Mouse (Mus musculus) embryonic facial prominence, embryonic 11.5 days (tissue): ENCODE measurements around the gene Dag1. TPM values are rescaled to one million over a fixed set of nuclear protein-coding genes. Genes with fewer than 3 reads are reported as not detected.
A peak's percentile ranks its signal among the peaks of the same experiment; 100 is the strongest.

Experiments
- ATAC-seq: fragments of 200-750 bp; cut with Nextera tagmentation; replicated peaks from 2 replicates; pipeline ENCODE4 v1.8.0; 2017; ENCODE audit warnings: low read depth; ENCODE audit not compliant: insufficient number of reproducible peaks, low FRiP score, low TSS enrichment
- DNase-seq: peaks from one replicate; pipeline ENCODE4 v3.0.0-alpha.2; 2015; ENCODE audit warnings: low spot score
- H3K27ac ChIP-seq: fragments of 300-500 bp; sonication (generic); replicated peaks from 2 replicates; pipeline ENCODE4 v1.5.1; 2014; ENCODE audit warnings: mild to moderate bottlenecking, low read depth, low read length, control low read depth
- H3K27me3 ChIP-seq: fragments of 300-500 bp; sonication (generic); 2 replicates; pipeline ENCODE4 v1.6.1; 2014; ENCODE audit warnings: mild to moderate bottlenecking, low read length, moderate library complexity, mixed read lengths; ENCODE audit not compliant: control insufficient read depth, insufficient read depth
- H3K36me3 ChIP-seq: fragments of 300-500 bp; sonication (generic); replicated peaks from 2 replicates; pipeline ENCODE4 v1.6.1; 2014; ENCODE audit warnings: low read depth, mild to moderate bottlenecking, low read length, moderate library complexity, mixed read lengths; ENCODE audit not compliant: control insufficient read depth, insufficient read depth
- H3K4me1 ChIP-seq: fragments of 300-500 bp; sonication (generic); 2 replicates; pipeline ENCODE4 v1.6.1; 2014; ENCODE audit warnings: low read length, mixed read lengths; ENCODE audit not compliant: control insufficient read depth, insufficient read depth
- H3K4me2 ChIP-seq: fragments of 300-500 bp; sonication (generic); 2 replicates; pipeline ENCODE4 v1.6.1; 2014; ENCODE audit warnings: low read depth, mild to moderate bottlenecking, control low read depth, low read length, moderate library complexity
- H3K4me3 ChIP-seq: fragments of 300-500 bp; sonication (generic); 2 replicates; pipeline ENCODE4 v1.5.1; 2014; ENCODE audit warnings: low read depth, low read length, control low read depth
- H3K9ac ChIP-seq: fragments of 300-500 bp; sonication (generic); replicated peaks from 2 replicates; pipeline ENCODE4 v1.6.1; 2014; ENCODE audit warnings: mild to moderate bottlenecking, control low read depth, low read length
- H3K9me3 ChIP-seq: fragments of 300-500 bp; sonication (generic); replicated peaks from 2 replicates; pipeline ENCODE4 v1.6.1; 2016; ENCODE audit warnings: mild to moderate bottlenecking, low read length, inconsistent platforms, mixed read lengths; ENCODE audit not compliant: control insufficient read depth
- WGBS: fragments of 180-500 bp; shearing (Covaris S2); extraction: QIAGEN DNeasy Blood & Tissue Kit; methylation state at CpG from one replicate; pipeline ENCODE4 v1.1.7; 2014; 5-methylcytosine and 5-hydroxymethylcytosine counted together
- polyA plus RNA-seq: library from polyadenylated mRNA; unstranded; fragments of >200 nt; fragmentation: Nextera tagmentation; extraction: Ambion mirVana; gene quantifications from 2 replicates; pipeline ENCODE4 v1.2.1, GENCODE M21; 2014

Gene Dag1
- polyA plus RNA-seq, 1 experiment from 2014 or later: 44.5 TPM

DNA sequence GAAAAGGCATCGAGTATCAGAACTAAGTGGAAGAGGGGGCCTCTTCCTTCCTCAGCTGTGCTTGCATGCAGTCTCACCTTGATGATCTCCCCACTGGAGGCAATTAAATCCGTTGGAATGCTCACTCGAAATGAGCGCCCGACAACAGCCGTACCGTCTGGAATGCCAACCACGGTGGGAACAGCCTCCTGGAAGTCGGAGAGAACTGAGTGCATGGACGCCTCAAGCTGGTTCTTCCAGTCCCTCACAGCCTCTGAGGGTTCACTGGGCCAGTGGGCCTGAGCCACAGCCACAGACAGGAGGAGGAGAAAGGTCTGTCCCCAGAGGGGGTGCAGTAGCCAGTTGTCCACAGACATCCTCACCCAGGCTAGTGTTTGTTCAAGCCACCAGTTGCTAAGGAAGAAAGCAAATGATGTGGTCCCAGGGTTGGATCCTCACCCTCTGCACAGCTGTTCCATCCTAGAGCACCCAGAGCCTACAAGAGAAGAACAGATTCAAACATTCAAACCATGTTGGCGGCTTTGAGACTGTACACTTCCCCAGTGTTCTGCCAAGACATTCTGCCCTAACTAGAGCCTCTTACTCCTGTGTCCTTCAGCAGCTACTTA lies 45.7 kb downstream of the Dag1 start:
- Histone ChIP-seq H3K9ac (no peak overlapping the region), H3K4me1 (no peaks in the 10 kb centered on the region), H3K27ac (no peak overlapping the region), H3K4me3 (no peak overlapping the region), H3K9me3 (no peaks in the 10 kb centered on the region), H3K36me3 (no peaks in the 10 kb centered on the region), H3K27me3 (no peaks in the 10 kb centered on the region), H3K4me2 (no peak overlapping the region)
- DNase-seq: no peak
- 73% methylated on average over 11 of the region's 11 CpGs for WGBS
- ATAC-seq: no peak

DNA sequence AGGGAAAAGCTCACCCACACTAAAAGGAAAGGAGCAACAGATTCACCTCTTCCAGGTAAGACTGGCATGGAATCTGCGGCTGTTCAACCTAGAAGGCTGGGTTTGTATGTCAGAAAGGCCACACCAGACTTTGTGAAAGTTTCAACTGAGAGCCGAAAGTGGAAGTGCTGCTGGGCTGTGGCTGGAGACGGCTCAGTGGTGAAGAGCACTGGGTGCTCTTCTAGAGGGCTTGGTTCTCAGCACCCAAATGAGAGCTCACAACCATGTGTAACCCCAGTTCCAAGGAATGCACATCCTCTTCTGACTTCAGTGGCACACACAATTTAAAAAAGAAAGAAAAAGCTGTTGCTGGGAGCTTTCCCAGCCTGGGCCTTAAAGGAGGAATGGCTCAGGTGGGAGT lies 46.4 kb downstream of the Dag1 start:
- H3K36me3 ChIP-seq: no peaks in the 10 kb centered on the region
- no peaks in the 10 kb centered on the region for H3K27me3 ChIP-seq
- H3K27ac ChIP-seq: no peak overlapping the region
- WGBS: 93% methylated on average over 3 of the region's 3 CpGs
- H3K4me1 ChIP-seq: no peaks in the 10 kb centered on the region
- H3K9me3 ChIP-seq: no peaks in the 10 kb centered on the region
- ATAC-seq (no peak), DNase-seq (no peak)
- no peak overlapping the region for H3K9ac ChIP-seq
- no peak overlapping the region for H3K4me3 ChIP-seq
- H3K4me2 ChIP-seq: no peak overlapping the region

DNA sequence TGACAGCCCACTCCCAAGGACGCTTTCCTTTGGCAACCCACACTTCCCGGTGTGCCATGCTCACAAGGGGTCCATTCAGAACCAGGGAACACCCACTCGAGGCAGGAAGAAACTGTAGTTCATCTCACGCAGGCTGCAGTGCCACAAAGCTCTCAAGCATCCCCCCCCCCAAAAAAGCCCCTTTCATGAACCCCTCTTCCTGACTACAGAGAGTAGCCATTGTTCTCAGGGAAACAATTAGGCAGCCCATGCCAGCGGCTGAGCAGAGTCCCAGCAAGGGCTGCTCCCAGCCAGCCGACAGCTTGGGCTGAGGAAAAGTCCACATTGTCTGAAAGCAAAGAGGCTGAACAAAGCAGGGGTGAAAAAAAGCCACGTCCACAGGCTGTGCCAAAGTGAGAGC lies 50.7 kb downstream of the Dag1 start:
- Histone ChIP-seq H3K9ac (no peak overlapping the region), H3K36me3 (no peaks in the 10 kb centered on the region; the same call in 1 of the 2 replicates), H3K9me3 (no peaks in the 10 kb centered on the region), H3K4me2 (no peak overlapping the region), H3K27ac (no peak overlapping the region), H3K4me1 (no peaks in the 10 kb centered on the region), H3K27me3 (no peaks in the 10 kb centered on the region), H3K4me3 (no peak overlapping the region)
- ATAC-seq (peak; percentile 81; the same call in 1 of the 2 replicates), DNase-seq (peak; percentile 38)
- 23% methylated on average over 7 of the region's 7 CpGs for WGBS

DNA sequence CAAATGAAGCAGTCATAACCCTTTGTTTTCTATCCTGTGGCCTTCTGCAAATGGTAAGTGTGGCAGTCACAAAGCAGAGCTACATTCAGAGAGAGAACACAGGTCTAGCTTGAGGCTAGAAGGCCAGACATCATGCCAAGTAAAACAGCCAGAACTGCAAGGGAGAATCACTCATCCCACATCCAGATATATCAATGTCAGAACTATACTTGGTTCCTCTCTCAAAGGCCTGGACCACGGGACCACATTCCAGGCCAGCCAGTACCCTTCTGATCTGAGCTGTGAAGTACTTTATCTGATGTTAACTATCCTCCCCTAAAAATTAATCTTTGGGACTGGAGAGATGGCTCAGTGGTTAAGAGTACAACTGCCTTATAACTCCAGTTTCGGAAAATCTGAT lies 51.3 kb downstream of the Dag1 start:
- Histone ChIP-seq H3K9ac (no peak overlapping the region), H3K27ac (no peak overlapping the region), H3K4me3 (no peak overlapping the region), H3K4me2 (no peak overlapping the region), H3K4me1 (no peaks in the 10 kb centered on the region), H3K27me3 (no peaks in the 10 kb centered on the region), H3K36me3 (no peaks in the 10 kb centered on the region; the same call in 1 of the 2 replicates), H3K9me3 (no peaks in the 10 kb centered on the region)
- 82% methylated on average over 2 of the region's 2 CpGs for whole genome bisulfite sequencing
- DNase-seq: no peak
- ATAC-seq: no peak

DNA sequence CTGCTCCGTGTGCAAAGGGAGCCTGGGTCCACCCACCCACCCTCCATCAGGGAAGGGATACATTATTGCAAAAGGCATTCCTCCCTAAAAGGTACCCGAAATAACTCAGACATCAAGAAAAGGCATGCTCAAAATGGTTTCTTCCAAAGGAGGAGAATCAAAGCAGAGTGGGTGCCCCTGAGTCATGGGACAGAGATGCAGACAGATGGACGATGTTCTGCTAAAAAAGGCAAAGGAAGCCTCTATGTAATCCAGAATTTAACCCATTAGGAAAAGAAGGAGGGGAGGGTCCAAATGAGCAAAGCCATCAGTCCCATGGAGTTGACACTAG lies 58.2 kb downstream of the Dag1 start:
- no peak for DNase-seq
- no peak for ATAC-seq
- H3K4me2 ChIP-seq: no peak overlapping the region
- 86% methylated on average over 3 of the region's 3 CpGs for WGBS
- H3K4me3 ChIP-seq: no peak overlapping the region
- H3K27ac ChIP-seq: no peak overlapping the region
- H3K27me3 ChIP-seq: no peaks in the 10 kb centered on the region
- no peaks in the 10 kb centered on the region for H3K4me1 ChIP-seq
- no peaks in the 10 kb centered on the region for H3K9me3 ChIP-seq
- no peak overlapping the region for H3K9ac ChIP-seq
- H3K36me3 ChIP-seq: no peaks in the 10 kb centered on the region; the same call in 1 of the 2 replicates

DNA sequence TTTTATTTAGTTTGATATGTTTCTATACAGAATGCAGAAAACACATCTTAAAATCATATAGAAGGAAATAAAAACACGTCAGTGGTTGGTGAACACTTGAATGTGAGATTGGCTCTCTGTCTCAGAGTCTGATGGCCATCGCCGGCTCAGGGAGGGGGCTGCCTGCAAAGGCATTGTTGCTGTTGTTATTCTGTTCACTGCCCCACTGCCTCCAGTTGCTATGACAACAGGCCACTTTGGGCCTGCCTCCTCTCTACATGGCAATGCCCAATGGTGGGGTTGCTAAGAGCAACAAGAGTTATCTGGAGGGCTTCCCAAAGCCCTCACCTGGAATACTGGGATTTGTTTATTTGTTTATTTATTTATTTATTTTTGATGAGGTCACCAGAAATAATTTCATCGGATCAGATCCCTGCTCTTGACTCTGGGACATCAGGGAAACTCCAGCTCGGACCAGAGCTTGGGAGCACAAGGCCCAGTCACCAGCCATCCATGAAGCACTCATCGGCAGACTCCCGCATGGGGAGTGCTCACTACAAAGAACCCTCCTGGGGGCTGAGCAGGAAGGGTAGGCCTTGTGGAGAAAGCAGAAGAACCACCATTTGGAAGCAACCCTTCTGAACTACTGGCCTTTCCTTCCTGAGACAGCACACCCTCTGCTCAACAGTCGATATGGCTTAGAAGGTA lies 58.7 kb downstream of the Dag1 start:
- DNase-seq (peak; percentile 21), ATAC-seq (no peak)
- WGBS: 65% methylated on average over 8 of the region's 8 CpGs
- H3K27me3 ChIP-seq: no peaks in the 10 kb centered on the region
- H3K4me3 ChIP-seq: no peak overlapping the region
- no peaks in the 10 kb centered on the region for H3K4me1 ChIP-seq
- H3K9ac ChIP-seq: no peak overlapping the region
- H3K36me3 ChIP-seq: no peaks in the 10 kb centered on the region; the same call in 1 of the 2 replicates
- no peak overlapping the region for H3K4me2 ChIP-seq
- no peak overlapping the region for H3K27ac ChIP-seq
- H3K9me3 ChIP-seq: no peaks in the 10 kb centered on the region

DNA sequence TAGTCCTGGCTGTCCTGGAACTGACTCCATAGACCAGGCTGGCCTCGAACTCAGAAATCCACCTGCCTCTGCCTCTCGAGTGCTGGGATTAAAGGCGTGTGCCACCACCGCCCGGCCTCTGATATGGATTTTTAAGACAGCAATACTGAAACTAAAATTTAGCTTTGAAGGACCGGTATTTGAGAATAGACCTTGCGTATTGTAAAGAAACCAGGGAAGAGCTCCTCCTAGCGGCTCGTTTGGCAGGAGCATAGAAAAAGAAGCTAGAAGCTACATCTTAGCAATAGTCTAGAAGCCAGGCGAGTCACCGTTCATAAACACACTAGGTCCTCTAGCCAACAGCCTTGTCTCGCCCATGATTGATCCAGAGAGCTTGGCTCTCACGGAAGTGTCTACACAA lies 60.7 kb downstream of the Dag1 start:
- 41% methylated on average over 13 of the region's 13 CpGs for WGBS
- Histone ChIP-seq H3K27ac (no peak overlapping the region), H3K27me3 (no peaks in the 10 kb centered on the region), H3K4me2 (no peak overlapping the region), H3K4me3 (no peak overlapping the region), H3K9ac (no peak overlapping the region), H3K4me1 (no peaks in the 10 kb centered on the region), H3K9me3 (no peaks in the 10 kb centered on the region), H3K36me3 (no peaks in the 10 kb centered on the region)
- DNase-seq: peak; percentile 78
- ATAC-seq: no peak

DNA sequence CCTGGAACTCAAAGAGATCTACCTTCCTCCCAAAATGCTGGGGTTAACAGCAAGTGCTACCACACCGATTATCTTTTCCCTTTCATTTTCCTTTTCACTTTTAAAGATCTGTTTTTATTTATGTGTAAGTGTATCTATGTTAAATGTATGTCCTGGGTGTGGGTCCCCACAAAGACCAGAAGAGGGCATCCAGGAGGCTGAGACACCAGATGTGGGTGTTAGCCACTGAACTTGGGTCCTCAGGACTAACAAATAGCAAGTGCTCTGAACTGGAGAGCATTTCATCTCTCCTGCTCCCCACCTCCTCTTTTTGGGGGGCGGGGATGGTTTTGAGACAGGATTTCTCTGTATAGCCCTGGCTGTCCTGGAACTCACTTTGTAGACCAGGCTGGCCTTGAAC lies 61.6 kb downstream of the Dag1 start:
- no peak overlapping the region for H3K9ac ChIP-seq
- no peak for DNase-seq
- no peak overlapping the region for H3K4me2 ChIP-seq
- H3K9me3 ChIP-seq: no peaks in the 10 kb centered on the region
- no peak for ATAC-seq
- no peak overlapping the region for H3K27ac ChIP-seq
- H3K4me3 ChIP-seq: no peak overlapping the region
- H3K36me3 ChIP-seq: no peaks in the 10 kb centered on the region
- no peaks in the 10 kb centered on the region for H3K4me1 ChIP-seq
- no peaks in the 10 kb centered on the region for H3K27me3 ChIP-seq
- WGBS: 90% methylated on average over 2 of the region's 2 CpGs
